8 mouse cellular contexts compared by ENCODE assay signal in the genomic region with DNA sequence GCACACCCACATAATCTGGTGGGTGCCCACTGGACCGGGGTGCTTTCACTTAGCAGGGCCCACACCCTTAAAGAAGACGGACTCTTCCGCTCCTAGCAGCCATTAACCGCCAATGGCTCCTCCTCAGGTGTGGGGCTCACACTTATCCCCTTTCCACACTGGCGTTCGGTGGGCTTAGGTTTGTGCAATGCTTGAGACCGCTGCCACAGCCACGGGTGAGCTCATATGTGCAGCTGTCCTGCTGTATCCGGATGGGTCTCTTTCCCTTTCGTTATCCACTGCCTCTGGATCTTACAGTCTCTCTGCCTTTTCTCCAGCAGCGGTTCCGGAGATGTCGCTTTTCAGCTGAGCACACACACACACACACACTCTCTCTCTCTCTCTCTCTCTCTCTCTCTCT. TPM values are rescaled to one million over a fixed set of nuclear protein-coding genes. Genes with fewer than 3 reads are reported as not detected.
DNase-seq lines count a peak whose midpoint lies in the region; ATAC-seq and TF ChIP-seq lines count a peak whose summit lies in the region.

No protein-coding gene starts in this region.

- WGBS in liver, embryonic 11.5 days = 43% methylated on average over 13 of the region's 13 CpGs
- 39% methylated on average over 13 of the region's 13 CpGs for WGBS in stomach, embryonic 14.5 days

- TF ChIP-seq POLR2A in testis, adult 2 months (IDR thresholded peaks at IDR 0.05; ENCODE audit: control insufficient read depth, low read depth, low read length) = no peak

- no peaks in the 10 kb centered on the region; the same call in 1 of the 2 replicates for H3K27me3 ChIP-seq in testis, adult 2 months (ENCODE audit: control insufficient read depth, insufficient read depth, low read length)
- H3K27me3 ChIP-seq in liver, embryonic 11.5 days (replicated peaks; ENCODE audit: control insufficient read depth, insufficient read depth, low read length) = no peaks in the 10 kb centered on the region
- no peaks in the 10 kb centered on the region for H3K27me3 ChIP-seq in stomach, embryonic 14.5 days (ENCODE audit: control insufficient read depth, insufficient read depth, low read length)

- peaks cover 10% of the 10 kb centered on the region for H3K4me1 ChIP-seq in testis, adult 2 months (ENCODE audit: control insufficient read depth, insufficient read depth, low read length)
- no peaks in the 10 kb centered on the region for H3K4me1 ChIP-seq in liver, embryonic 11.5 days (replicated peaks; ENCODE audit: control insufficient read depth, insufficient read depth, low read length)
- H3K4me1 ChIP-seq in stomach, embryonic 14.5 days (ENCODE audit: control insufficient read depth, insufficient read depth, low read length) = no peaks in the 10 kb centered on the region

- peak; percentile 24 to 37 for DNase-seq in cerebellum, postnatal 10 days
- DNase-seq in cerebellum, adult 9-11 months = no peak
- DNase-seq in testis, postnatal 14 days (ENCODE audit: low spot score) = no peak
- DNase-seq in liver, embryonic 11.5 days (ENCODE audit: low spot score) = no peak
- DNase-seq in thymus, postnatal 25 days = no peak
- DNase-seq in ovary, postnatal 10 days (ENCODE audit: low spot score) = no peak

- H3K36me3 ChIP-seq in testis, adult 2 months (ENCODE audit: control insufficient read depth, insufficient read depth, low read length) = no peaks in the 10 kb centered on the region
- H3K36me3 ChIP-seq in liver, embryonic 11.5 days (ENCODE audit: control insufficient read depth, insufficient read depth, low read length) = no peaks in the 10 kb centered on the region
- no peaks in the 10 kb centered on the region for H3K36me3 ChIP-seq in stomach, embryonic 14.5 days (ENCODE audit: control insufficient read depth, insufficient read depth, low read length)

- no peak overlapping the region for H3K9ac ChIP-seq in liver, embryonic 11.5 days (ENCODE audit: low read depth, low read length)
- no peak overlapping the region for H3K9ac ChIP-seq in stomach, embryonic 14.5 days (replicated peaks; ENCODE audit: low read depth, low read length)

- H3K4me2 ChIP-seq in liver, embryonic 11.5 days = peak overlapping the region; percentile 55
- H3K4me2 ChIP-seq in stomach, embryonic 14.5 days (replicated peaks; ENCODE audit: low read depth, low read length) = peak overlapping the region; percentile 44

- H3K9me3 ChIP-seq in liver, embryonic 11.5 days (ENCODE audit: control insufficient read depth, low read length) = no peaks in the 10 kb centered on the region
- H3K9me3 ChIP-seq in stomach, embryonic 14.5 days (ENCODE audit: control insufficient read depth, low read depth, low read length) = no peaks in the 10 kb centered on the region

- H3K27ac ChIP-seq in testis, adult 2 months (ENCODE audit: control insufficient read depth, insufficient read depth, low read depth, low read length) = no peak overlapping the region
- H3K27ac ChIP-seq in liver, embryonic 11.5 days (ENCODE audit: low read depth, low read length) = no peak overlapping the region
- no peak overlapping the region for H3K27ac ChIP-seq in stomach, embryonic 14.5 days (ENCODE audit: low read length)

- peak overlapping the region; percentile 48 for H3K4me3 ChIP-seq in testis, adult 2 months (ENCODE audit: control insufficient read depth, low read depth, low read length)
- peak overlapping the region; percentile 28 for H3K4me3 ChIP-seq in liver, embryonic 11.5 days (ENCODE audit: low read depth, low read length)
- H3K4me3 ChIP-seq in stomach, embryonic 14.5 days (ENCODE audit: low read depth, low read length) = peak overlapping the region; percentile 20

- ATAC-seq in liver, embryonic 11.5 days (replicated peaks; ENCODE audit: low FRiP score) = no peak
- peak; percentile 10; the same call in 1 of the 2 replicates for ATAC-seq in stomach, embryonic 14.5 days (ENCODE audit: insufficient number of reproducible peaks, insufficient read depth, low FRiP score, low read depth)

- TF ChIP-seq CTCF in testis, adult 2 months (IDR thresholded peaks at IDR 0.05; ENCODE audit: control insufficient read depth, insufficient read depth, insufficient replicate concordance, low read depth, low read length) = no peak

RNA-seq across cellular contexts. Expression of gene Mobp, which starts 41.4 kb away (rescaled TPM):
- 0.49 and 0.79 TPM in 2 replicates for polyA plus RNA-seq in testis, adult 2 months (2012; rRNA removed)
- polyA plus RNA-seq in liver, embryonic 11.5 days (2014; fragmentation: Nextera tagmentation; extraction: Ambion mirVana) = not detected in 2 replicates
- polyA plus RNA-seq in stomach, embryonic 14.5 days (2014; fragmentation: Nextera tagmentation; extraction: Ambion mirVana) = not detected in 2 replicates

Comparison
In these comparisons a context has a peak if more than half of its experiments do, and no peak if none do; other contexts are left out.
1. DNase-seq: peak in cerebellum, postnatal 10 days (2 of 2); none in cerebellum, adult 9-11 months (single experiment), testis, postnatal 14 days (single experiment), liver, embryonic 11.5 days (single experiment), thymus, postnatal 25 days (single experiment) and ovary, postnatal 10 days (single experiment).
2. Peak in every context shown above with its lines, with median percentiles within 50 percentile points of each other: H3K4me3 ChIP-seq.